Mouse (Mus musculus): ENCODE results near the gene 3830406C13Rik.

- no peak for TF ChIP-seq POLR2A (IDR thresholded peaks at IDR 0.05; ENCODE audit: control insufficient read depth, low read depth, low read length)
- no peak for TF ChIP-seq CTCF (IDR thresholded peaks at IDR 0.05; ENCODE audit: control insufficient read depth, insufficient read depth, insufficient replicate concordance, low read depth, low read length)
These were observed 53.5 kb downstream of the 3830406C13Rik start for GRCm38 (mm10) chr14:12337421-12337997.

All from testis, adult 2 months (tissue).